Mouse (Mus musculus): Measurements from ENCODE around the gene St3gal2.
"Not testable (repeated sequence)": the region's sequence is repeated elsewhere in the genome, so short reads cannot be mapped to it uniquely, and the experiment has no call there.

DNA sequence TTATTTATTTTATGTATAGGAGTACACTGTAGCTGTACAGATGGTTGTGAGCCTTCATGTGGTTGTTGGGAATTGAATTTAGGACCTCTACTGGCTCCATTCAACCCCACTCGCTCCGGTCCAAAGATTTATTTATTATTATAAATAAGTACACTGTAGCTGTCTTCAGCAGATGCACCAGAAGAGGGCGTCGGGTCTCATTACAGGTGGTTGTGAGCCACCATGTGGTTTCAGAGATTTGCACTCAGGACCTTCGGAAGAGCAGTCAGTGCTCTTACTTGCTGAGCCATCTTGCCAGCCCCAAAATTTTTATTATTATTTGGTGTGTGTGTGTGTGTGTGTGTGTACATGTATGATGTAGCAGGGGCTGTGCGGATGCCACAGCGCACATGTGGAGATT is 38.8 kb downstream of the St3gal2 start:
- TF ChIP-seq POLR2AphosphoS2, POLR2A (IDR thresholded peaks at IDR 0.05; ENCODE audit: insufficient read length, low read depth): not testable (repeated sequence)

Data from myocyte (in vitro differentiated cells).